Mouse (Mus musculus): ENCODE measurements around the gene Txn1.

DNA sequence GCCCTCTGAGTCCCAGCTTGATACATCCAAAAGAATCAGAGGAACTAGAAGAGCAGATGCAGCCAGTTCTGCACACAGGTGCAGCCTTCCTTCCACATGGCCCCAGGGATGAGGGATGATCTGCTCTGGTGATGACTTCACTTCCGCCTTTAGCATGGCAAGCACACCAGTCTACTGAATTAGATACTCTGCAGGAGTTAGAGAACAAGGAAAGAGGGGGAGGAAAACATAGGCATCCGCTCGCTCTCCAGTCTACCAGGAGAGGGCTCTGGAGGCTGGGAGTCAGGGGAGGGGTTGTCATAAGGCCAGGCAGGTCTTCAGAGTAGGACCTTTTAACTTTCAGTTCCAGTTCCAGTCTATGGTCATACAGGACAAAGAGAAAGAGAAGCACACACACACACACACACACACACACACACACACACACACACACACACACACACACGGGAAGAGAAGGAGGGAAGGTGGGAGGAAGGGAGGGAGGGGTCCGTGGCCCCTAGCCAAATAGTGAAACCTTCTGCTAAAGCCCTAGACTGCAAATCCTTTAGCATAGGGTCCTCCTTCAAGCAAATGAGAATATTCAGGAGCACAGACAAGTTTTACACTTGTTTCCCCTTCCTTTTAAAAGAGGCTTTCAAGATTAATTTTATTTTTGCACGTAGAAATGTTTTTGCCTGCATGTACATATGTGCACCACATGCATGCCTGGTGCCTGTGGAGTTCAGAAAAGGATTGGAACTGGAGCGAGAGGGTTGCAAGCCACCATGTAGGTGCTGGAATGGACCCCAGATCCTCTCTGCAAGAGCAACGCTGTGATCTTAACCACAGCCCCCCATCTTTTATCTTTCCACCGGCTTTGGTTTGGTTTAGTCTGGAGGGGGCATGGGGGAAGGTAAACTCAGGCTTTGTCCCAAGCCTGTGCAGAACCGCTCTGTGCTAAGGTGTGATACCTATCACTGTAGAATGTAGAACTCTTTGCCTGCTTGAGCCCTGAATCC lies 41.7 kb downstream of the Txn1 start:
- TF ChIP-seq MYC (IDR thresholded peaks at IDR 0.05; ENCODE audit: low read depth, low read length), result no peak
- no peak for TF ChIP-seq RAD21 (IDR thresholded peaks at IDR 0.05; ENCODE audit: low read depth, low read length)
- TF ChIP-seq CTCF (IDR thresholded peaks at IDR 0.05 in 2 of 3, conservative IDR thresholded peaks at IDR 0.05 in 1 of 3; ENCODE audit: control insufficient read depth in 1 of 3, insufficient read depth in 1 of 3, low read depth in 2 of 3, low read length in 3 of 3, poor library complexity in 1 of 3, severe bottlenecking in 1 of 3), result no peak
- TF ChIP-seq POLR2A (IDR thresholded peaks at IDR 0.05; ENCODE audit: control insufficient read depth in 1 of 2, insufficient read depth in 1 of 2, low read depth in 1 of 2, low read length in 2 of 2, poor library complexity in 1 of 2), result no peak
- TF ChIP-seq CHD2 (IDR thresholded peaks at IDR 0.05; ENCODE audit: low read length), result no peak
- TF ChIP-seq POLR2AphosphoS2 (IDR thresholded peaks at IDR 0.05; ENCODE audit: low read length), result no peak
- TF ChIP-seq EP300 (IDR thresholded peaks at IDR 0.05; ENCODE audit: low read depth in 1 of 2, low read length in 2 of 2), result no peak
- TF ChIP-seq USF1 (IDR thresholded peaks at IDR 0.05; ENCODE audit: low read depth, low read length), result no peak
- no peak for TF ChIP-seq BHLHE40 (IDR thresholded peaks at IDR 0.05; ENCODE audit: borderline replicate concordance, low read depth, low read length)

Measured in MEL (cell line).